Mouse (Mus musculus) limb, embryonic 12.5 days (tissue): ENCODE measurements around the gene Tldc1. TPM values are rescaled to one million over a fixed set of nuclear protein-coding genes. Genes with fewer than 3 reads are reported as not detected.

ENCODE experiments used
- ATAC-seq: fragments of 200-750 bp; cut with Nextera tagmentation; 2 replicates; pipeline ENCODE4 v1.8.0; 2017; ENCODE audit warnings: low read depth, moderate TSS enrichment; ENCODE audit not compliant: insufficient number of reproducible peaks, insufficient read depth, low FRiP score, low TSS enrichment
- H3K27ac ChIP-seq: fragments of 300-500 bp; sonication (generic); 2 replicates; pipeline ENCODE4 v1.5.1; 2016; ENCODE audit warnings: mild to moderate bottlenecking, moderate library complexity
- H3K27me3 ChIP-seq: fragments of 300-500 bp; sonication (generic); 2 replicates; pipeline ENCODE4 v1.6.1; 2016; ENCODE audit warnings: mild to moderate bottlenecking, moderate library complexity
- H3K36me3 ChIP-seq: fragments of 300-500 bp; sonication (generic); 2 replicates; pipeline ENCODE4 v1.6.1; 2016; ENCODE audit warnings: mild to moderate bottlenecking, moderate library complexity
- H3K4me1 ChIP-seq: fragments of 300-500 bp; sonication (generic); replicated peaks from 2 replicates; pipeline ENCODE4 v1.6.1; 2016
- H3K4me2 ChIP-seq: fragments of 300-500 bp; sonication (generic); 2 replicates; pipeline ENCODE4 v1.6.1; 2016; ENCODE audit warnings: mild to moderate bottlenecking, moderate library complexity
- H3K4me3 ChIP-seq: fragments of 300-500 bp; sonication (generic); replicated peaks from 2 replicates; pipeline ENCODE4 v1.5.1; 2016; ENCODE audit warnings: mild to moderate bottlenecking
- H3K9ac ChIP-seq: fragments of 300-500 bp; sonication (generic); replicated peaks from 2 replicates; pipeline ENCODE4 v1.6.1; 2016; ENCODE audit warnings: mild to moderate bottlenecking, moderate library complexity
- H3K9me3 ChIP-seq: fragments of 300-500 bp; sonication (generic); 2 replicates; pipeline ENCODE4 v1.6.1; 2016; ENCODE audit warnings: mild to moderate bottlenecking, moderate library complexity
- WGBS: fragments of 180-500 bp; shearing (Covaris S2); methylation state at CpG from one replicate; pipeline ENCODE4 v1.1.7; 2016; 5-methylcytosine and 5-hydroxymethylcytosine counted together
- polyA plus RNA-seq: library from polyadenylated mRNA; unstranded; fragments of >200 nt; fragmentation: Nextera tagmentation; extraction: Ambion mirVana; gene quantifications from 2 replicates; pipeline ENCODE4 v1.2.1, GENCODE M21; 2016

The Tldc1 gene
- polyA plus RNA-seq, 1 experiment from 2014 or later: 10.3 TPM

DNA sequence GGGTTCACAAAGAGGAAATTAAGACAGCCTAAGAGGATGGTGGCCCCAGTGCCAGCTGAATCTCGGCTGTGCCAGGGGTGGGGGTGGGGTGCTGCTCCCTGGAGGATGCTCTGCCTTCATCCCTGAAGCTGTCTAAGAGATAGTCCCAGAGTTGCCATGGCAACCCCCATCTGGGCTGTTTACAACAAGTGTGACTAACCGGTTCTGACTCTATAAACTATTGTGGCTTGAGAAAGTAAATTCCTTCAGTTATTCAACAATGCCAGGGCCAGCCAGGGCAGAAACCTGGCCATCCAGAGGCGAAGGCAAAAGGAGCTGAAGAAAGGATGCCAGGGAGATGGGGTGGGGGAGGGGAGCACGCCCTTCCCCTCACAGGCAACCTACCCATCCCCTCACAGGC is 23.0 kb upstream of the Tldc1 start:
- H3K4me3 ChIP-seq: no peak overlapping the region
- H3K4me2 ChIP-seq: no peak overlapping the region
- no peak for ATAC-seq
- H3K36me3 ChIP-seq: no peaks in the 10 kb centered on the region
- no peaks in the 10 kb centered on the region for H3K9me3 ChIP-seq
- 24% methylated on average over 4 of the region's 4 CpGs for WGBS
- no peak overlapping the region for H3K9ac ChIP-seq
- H3K27ac ChIP-seq: no peak overlapping the region
- H3K27me3 ChIP-seq: 0 out of 2 replicates have a peak, but pooled peaks cover 2% of the 10 kb centered on the region
- H3K4me1 ChIP-seq: peaks cover 23% of the 10 kb centered on the region

DNA sequence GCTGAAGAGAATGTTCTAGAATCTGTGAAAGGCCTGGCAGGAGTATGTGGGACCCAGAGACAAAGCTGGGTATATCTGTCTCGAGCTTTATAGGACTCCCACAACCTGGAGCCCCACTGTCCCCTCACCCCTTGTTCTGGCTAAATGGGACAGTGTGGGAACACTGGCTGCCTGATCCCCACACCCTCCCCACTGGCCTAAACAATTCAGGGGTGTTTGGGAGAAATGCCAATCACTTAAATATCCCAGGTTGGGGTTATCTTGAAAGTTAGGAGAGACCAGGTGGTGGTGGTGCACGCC is 20.7 kb upstream of the Tldc1 start:
- WGBS: 68% methylated on average over 2 of the region's 2 CpGs
- ATAC-seq: peak; percentile 38
- Histone ChIP-seq H3K9me3 (no peaks in the 10 kb centered on the region), H3K27me3 (no peaks in the 10 kb centered on the region), H3K4me3 (no peak overlapping the region), H3K27ac (peak overlapping the region; percentile 94), H3K4me1 (peaks cover 24% of the 10 kb centered on the region), H3K4me2 (peak overlapping the region; percentile 49), H3K36me3 (no peaks in the 10 kb centered on the region), H3K9ac (no peak overlapping the region)

DNA sequence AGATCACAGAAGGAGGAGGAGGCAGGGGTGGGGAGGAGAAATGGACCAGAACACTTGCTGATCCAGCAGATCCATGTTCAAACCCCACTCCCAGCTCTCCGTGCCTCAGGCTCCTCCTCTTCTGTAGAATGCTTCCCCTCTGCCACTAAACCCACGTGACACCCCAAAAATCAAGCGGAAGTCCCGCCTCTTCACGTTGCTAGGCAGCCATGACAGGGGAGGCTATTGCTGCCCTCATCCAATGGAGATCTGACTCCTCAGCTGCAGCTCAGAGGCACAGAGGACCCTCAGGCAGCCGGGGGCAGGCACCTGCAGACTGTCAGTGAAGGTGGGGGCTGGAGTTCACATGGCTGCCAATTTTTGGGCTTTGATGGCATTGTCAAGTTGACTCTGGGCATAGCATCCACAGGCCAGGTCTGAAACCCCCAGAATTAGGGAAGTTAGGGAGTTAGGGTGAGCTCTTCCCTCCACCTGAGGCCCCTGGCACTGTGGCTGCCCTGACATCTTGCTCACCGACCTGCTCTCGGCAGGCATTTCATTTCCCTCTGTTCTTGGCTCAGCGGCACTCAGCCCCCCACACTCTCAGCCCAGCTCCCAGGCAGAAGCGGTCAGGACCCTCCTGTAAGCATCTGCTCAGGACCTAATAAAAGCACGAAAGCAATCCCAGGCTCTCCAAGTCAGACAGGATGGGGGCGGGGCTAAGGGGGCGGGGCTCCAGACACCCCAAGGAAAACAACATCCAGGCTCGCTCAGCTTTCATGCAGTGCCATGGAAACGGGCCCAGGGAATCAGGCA is 20.2 kb upstream of the Tldc1 start:
- ATAC-seq: peak; percentile 90

DNA sequence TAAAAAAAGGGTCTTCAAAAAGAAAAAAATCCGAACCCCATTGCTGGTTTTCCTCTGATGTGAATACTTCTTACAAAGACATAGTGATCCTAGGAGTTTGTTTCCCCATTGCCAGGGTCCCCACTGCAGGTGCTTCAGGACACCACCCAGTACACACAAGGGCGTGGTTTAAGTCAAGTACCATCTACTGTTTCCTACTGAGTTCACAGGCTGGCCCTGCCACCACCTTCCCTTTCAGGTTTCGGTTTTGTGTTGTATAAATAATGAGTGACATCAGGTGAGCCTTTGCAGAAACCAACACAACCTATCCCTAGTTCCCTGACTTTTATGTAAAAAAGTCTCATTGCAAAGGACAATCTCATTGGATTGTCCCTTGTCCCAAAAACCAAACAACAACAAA is 17.4 kb upstream of the Tldc1 start:
- Histone ChIP-seq H3K36me3 (no peaks in the 10 kb centered on the region), H3K4me2 (no peak overlapping the region), H3K9me3 (no peaks in the 10 kb centered on the region), H3K4me3 (no peak overlapping the region), H3K27ac (no peak overlapping the region), H3K4me1 (peaks cover 35% of the 10 kb centered on the region), H3K27me3 (no peaks in the 10 kb centered on the region), H3K9ac (no peak overlapping the region)
- whole genome bisulfite sequencing: 81% methylated on average over 3 of the region's 3 CpGs
- no peak for ATAC-seq

More for the DNA sequence above, 20.2 kb upstream of the Tldc1 start:
- Histone ChIP-seq H3K27me3 (no peaks in the 10 kb centered on the region), H3K9me3 (no peaks in the 10 kb centered on the region), H3K4me3 (peak overlapping the region; percentile 16), H3K36me3 (no peaks in the 10 kb centered on the region), H3K4me1 (peaks cover 24% of the 10 kb centered on the region), H3K4me2 (peak overlapping the region; percentile 49), H3K9ac (no peak overlapping the region; the same call in 1 of the 2 replicates), H3K27ac (peak overlapping the region; percentile 94)
- 9% methylated on average over 15 of the region's 15 CpGs for WGBS

DNA sequence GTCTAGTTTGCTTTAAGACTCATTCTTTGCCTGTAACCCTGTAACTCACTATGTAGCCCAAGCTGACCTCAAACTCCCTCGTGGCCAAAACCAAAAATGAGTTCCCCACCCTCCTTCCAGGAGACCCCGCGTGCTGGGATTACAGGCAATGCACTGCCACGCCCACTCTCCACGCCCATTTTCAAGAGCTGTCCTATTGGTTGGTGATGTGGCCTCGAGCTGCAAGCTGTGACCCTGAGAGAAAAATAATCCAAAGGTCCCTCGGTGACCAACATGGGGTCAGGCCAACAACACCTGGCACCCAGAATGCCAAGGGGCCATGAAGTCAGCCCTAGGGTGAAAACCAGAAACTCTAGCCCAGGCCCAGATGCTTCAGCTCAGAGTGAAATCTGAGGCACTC is 16.5 kb upstream of the Tldc1 start:
- Histone ChIP-seq H3K36me3 (no peaks in the 10 kb centered on the region), H3K4me2 (no peak overlapping the region), H3K9me3 (no peaks in the 10 kb centered on the region), H3K9ac (no peak overlapping the region), H3K27ac (no peak overlapping the region), H3K4me1 (peaks cover 39% of the 10 kb centered on the region), H3K4me3 (no peak overlapping the region), H3K27me3 (no peaks in the 10 kb centered on the region)
- 44% methylated on average over 7 of the region's 7 CpGs for WGBS
- no peak for ATAC-seq

DNA sequence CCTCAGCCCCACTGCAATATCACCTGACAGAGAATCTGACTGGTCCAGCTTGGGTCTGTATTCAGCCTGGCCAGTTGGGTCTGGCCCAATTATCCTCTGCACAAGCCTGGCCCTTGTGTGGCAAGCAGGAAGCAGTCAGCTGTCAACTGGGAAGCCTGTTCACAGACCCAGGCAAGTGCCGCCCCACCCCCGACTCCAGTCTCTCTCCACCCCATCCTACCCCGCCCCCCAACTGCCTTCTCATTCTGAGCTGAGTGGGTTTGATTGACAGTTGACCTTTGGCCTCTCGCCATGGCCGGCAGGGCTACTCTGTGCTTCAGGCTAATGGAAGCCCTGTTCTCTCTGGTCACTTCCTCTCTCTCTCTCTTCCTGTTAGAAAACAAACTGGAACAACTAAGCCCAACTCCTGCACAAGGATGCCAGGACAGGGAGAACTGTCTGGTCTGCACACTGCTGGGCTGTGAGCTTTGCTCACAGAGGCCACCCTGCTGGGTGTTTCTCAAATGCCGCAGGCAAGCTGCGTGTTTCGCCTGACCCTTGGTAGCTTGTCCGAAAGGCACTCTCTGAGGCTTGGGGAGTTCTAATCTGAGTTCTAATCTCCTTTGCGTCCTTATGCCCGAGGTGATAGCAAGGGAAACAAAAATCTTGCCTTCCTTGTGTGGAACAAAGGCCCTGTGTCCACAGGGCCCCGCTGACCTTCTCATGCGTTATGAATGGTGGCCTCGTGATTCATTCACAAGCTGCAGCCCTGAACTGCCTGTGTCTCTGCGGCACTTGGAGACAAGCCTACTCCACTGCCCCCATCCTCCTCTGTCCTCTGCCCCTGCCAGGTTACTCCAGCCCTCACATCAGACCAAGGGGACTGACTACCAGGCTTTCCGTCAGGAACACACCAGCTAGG is 13.8 kb upstream of the Tldc1 start:
- Histone ChIP-seq H3K9me3 (no peaks in the 10 kb centered on the region), H3K4me1 (peaks cover 19% of the 10 kb centered on the region), H3K4me3 (no peak overlapping the region), H3K27me3 (no peaks in the 10 kb centered on the region), H3K27ac (0 out of 2 replicates have a peak overlapping the region, but pooled peaks have one; percentile 59), H3K4me2 (no peak overlapping the region), H3K9ac (no peak overlapping the region), H3K36me3 (no peaks in the 10 kb centered on the region)
- WGBS: 38% methylated on average over 16 of the region's 16 CpGs
- peak; percentile 57; the same call in 1 of the 2 replicates for ATAC-seq

DNA sequence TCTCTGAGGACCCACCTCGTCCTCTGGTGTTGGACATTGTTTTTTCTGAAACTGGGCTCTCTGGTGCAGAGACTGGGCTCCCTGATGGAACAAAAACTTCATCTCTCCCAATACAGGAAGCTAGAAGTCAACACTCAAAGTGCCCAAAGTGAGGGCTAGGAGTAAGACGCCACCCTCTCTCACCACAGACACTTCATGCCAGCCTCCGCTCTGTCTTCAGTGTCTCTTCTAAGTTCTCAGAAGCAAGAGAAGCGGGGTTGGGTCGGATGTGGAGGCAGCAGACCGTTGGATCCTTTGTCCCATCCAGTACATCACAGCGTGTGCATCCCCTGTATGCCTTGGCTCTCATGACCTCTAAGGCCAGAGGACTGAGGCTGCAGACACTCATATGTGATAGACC is 11.4 kb upstream of the Tldc1 start:
- H3K27ac ChIP-seq: no peak overlapping the region
- H3K4me1 ChIP-seq: peaks cover 26% of the 10 kb centered on the region
- no peaks in the 10 kb centered on the region for H3K9me3 ChIP-seq
- no peak overlapping the region for H3K4me2 ChIP-seq
- no peaks in the 10 kb centered on the region; the same call in 1 of the 2 replicates for H3K27me3 ChIP-seq
- H3K9ac ChIP-seq: no peak overlapping the region
- 87% methylated on average over 7 of the region's 7 CpGs for WGBS
- no peak for ATAC-seq
- no peaks in the 10 kb centered on the region for H3K36me3 ChIP-seq
- H3K4me3 ChIP-seq: no peak overlapping the region

DNA sequence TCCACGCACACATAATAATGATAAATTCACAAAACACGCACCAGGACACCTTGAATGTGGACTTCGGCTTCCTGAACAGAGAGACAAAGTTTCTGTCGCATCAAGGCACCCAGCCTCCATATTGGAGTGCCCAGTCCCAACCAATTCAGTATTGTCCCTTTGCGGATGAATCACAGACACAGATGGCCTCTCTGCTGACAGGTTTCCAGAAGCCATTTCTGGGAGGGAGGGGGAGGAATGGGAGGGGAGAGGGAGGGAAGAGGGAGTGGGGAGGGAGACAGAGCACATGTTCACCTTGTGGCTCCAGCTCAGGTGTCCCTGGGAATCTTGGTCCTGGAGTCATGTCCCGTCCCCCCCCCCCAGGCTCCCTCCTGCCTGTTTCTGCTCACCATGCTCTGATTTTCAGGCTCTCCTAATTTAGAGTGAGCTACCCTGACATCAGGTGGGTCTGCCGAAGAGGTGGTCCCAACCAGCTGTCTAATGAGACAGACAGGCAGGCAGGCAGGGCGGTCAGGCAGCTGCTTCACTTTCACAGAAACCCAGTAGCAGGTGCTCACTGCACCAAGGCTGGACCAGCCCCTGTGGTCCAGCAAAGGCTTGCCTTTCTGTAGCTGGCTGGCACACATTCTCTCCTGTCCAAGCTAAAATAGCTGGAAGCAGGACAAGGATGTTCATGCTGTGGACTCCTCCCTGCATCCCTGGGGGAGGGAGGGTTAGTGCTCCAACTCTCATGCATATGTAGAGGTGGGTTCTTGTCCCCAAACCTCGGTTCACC is 10.6 kb upstream of the Tldc1 start:
- Histone ChIP-seq H3K4me2 (no peak overlapping the region), H3K4me3 (no peak overlapping the region), H3K9me3 (no peaks in the 10 kb centered on the region), H3K27ac (no peak overlapping the region), H3K9ac (no peak overlapping the region), H3K4me1 (peaks cover 26% of the 10 kb centered on the region), H3K36me3 (no peaks in the 10 kb centered on the region), H3K27me3 (no peaks in the 10 kb centered on the region; the same call in 1 of the 2 replicates)
- 74% methylated on average over 9 of the region's 9 CpGs for WGBS
- ATAC-seq: no peak

DNA sequence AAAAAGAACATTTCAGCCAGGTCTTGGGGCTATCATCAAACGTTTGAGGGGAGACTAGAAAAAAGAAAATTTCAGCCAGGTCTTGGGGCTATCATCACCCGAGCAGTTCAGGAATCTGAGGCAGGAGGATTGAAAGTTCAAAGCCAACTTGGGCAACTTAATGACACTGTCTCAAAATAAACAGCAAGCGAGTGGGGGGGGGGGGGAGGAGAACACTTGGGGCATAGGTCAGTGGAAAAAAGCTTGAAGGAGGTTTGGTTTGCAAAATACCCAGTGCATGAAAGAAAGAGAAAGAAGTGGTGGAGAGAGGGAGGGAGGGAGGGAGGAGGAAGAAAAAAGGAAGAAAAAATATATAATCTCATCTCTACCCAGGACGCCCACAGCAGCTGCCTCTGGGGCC is 9.1 kb upstream of the Tldc1 start:
- no peaks in the 10 kb centered on the region; the same call in 1 of the 2 replicates for H3K27me3 ChIP-seq
- H3K9me3 ChIP-seq: no peaks in the 10 kb centered on the region
- no peak overlapping the region for H3K9ac ChIP-seq
- WGBS: 43% methylated on average over 4 of the region's 4 CpGs
- H3K36me3 ChIP-seq: no peaks in the 10 kb centered on the region
- H3K4me1 ChIP-seq: peaks cover 26% of the 10 kb centered on the region
- ATAC-seq: no peak
- H3K27ac ChIP-seq: no peak overlapping the region
- H3K4me2 ChIP-seq: no peak overlapping the region
- H3K4me3 ChIP-seq: no peak overlapping the region

DNA sequence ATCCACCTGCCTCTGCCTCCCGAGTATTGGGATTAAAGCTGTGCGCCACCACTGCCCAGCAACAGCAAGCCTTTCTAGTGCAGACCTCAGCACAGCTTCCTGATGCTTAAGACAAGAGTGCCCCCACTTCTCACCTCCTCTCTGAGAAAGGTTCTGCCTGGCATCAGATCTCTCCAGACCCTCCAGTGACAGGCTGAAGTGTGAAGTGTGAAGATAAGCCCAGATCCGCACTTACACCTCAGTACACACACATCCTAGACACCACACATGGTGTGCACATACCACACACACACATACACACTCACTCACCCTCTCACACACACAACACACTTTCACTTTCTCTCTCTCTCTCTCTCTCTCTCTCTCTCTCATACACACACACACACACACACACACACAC is 8.7 kb upstream of the Tldc1 start:
- peaks cover 22% of the 10 kb centered on the region for H3K4me1 ChIP-seq
- ATAC-seq: no peak

More for the DNA sequence above, 8.7 kb upstream of the Tldc1 start:
- Histone ChIP-seq H3K36me3 (no peaks in the 10 kb centered on the region), H3K27ac (no peak overlapping the region), H3K9ac (no peak overlapping the region), H3K4me3 (no peak overlapping the region), H3K4me2 (no peak overlapping the region), H3K27me3 (no peaks in the 10 kb centered on the region; the same call in 1 of the 2 replicates), H3K9me3 (no peaks in the 10 kb centered on the region)
- WGBS: 66% methylated on average over 3 of the region's 3 CpGs
